Mouse (Mus musculus) heart, adult 11 months (tissue): Measurements from ENCODE around the gene Nek5.
A peak's percentile ranks its signal among the peaks of the same experiment; 100 is the strongest.

Experiments used
- DNase-seq: peaks from one replicate; pipeline ENCODE4 v3.0.0; 2022

The Nek5 gene

DNA sequence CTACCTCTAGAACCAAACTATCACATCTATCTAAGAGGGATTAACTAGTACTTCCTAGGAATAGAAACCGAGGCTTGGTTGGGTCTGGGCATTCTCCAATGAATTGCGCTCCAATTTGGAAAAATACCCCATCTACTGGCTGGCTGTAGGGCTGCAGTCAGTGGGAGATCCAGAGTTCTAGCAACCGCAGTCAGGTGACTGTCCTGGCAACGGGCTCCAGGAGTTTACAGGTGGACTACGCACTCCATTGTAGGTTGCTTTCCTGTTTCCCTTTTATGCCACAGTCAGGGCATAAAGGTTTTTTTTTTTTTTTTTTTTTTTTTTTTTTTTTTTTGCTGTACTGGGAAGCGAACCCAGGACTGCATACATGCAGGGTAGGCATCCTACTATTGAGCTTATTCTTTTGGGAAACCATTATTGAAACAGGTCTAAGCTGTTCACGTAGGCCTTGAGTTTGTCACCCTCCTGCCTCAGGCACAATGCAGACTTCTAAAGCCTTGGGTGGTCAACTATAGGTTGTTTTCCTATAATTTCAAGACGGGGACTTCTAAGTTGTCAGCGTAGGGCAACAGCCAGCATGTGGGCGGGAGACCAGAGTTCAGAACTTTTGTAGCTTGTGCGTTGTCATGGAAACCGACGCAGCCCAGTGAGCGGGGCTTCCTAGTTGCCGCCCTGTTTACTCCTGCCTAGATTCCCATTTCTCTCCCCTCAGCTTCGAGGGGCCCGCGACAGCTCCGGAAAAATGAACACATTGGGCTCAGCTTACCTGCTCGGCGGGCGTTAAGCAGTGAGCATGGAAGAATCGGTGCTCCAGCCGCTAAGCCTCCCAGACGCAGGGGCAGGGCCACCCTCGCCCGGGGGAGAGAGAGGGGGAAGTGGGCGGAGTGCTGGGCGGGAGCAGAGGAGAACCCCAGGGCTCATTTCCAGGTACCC lies at the start of gene Nek5:
Nek5 (minus strand) TSS at position 834 of the 933 bp plus-strand sequence.
- peak; percentile 92 for DNase-seq

DNA sequence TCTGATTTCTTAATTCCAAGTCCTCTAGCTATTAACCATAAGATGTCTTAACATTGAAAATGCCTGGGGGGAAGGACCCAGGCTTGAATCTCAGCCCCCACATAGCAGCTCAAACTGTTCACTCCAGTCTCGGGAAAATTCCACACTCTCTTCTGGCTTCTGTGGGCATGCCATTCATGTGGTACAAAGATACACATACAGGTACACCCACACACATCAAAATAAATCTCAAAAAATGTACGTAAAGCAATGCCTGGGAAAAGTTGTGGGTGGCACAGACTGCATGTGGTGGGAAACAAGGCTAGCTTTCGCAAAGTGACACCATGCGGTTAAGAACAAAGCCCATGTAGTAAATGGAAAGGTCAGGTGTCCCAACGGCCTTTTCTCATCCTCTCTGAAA lies 44.3 kb upstream of the Nek5 start:
- DNase-seq: no peak

DNA sequence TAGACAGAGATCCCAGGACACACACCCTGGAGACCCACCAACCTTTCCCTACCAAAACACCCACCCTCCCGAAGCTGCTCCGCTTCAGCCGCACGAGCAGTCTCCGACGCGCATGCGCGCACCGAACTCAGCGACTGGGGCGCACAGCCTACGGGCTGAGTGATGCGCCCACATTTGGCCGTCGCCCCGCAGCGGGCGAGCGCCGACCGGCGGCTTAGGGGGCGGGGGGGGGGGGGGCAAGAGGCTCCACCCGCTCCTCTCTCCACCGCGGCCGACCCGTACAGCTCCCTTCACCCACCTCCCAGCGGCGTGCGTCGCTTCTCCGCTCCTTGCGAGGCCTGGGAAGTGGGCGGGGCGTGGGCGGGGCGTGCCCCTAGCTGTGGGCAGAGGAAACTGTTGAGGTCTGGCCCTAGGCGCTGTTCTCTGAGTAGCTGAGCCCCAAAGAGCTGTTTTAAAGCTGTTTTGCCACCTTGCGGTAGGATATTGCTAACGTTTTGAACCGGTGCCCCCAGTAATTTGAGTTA lies 41.3 kb upstream of the Nek5 start, which contains the start of gene Nek3:
Nek3 (minus strand) TSS at position 356 of the 524 bp plus-strand sequence.
- peak; percentile 99 for DNase-seq

DNA sequence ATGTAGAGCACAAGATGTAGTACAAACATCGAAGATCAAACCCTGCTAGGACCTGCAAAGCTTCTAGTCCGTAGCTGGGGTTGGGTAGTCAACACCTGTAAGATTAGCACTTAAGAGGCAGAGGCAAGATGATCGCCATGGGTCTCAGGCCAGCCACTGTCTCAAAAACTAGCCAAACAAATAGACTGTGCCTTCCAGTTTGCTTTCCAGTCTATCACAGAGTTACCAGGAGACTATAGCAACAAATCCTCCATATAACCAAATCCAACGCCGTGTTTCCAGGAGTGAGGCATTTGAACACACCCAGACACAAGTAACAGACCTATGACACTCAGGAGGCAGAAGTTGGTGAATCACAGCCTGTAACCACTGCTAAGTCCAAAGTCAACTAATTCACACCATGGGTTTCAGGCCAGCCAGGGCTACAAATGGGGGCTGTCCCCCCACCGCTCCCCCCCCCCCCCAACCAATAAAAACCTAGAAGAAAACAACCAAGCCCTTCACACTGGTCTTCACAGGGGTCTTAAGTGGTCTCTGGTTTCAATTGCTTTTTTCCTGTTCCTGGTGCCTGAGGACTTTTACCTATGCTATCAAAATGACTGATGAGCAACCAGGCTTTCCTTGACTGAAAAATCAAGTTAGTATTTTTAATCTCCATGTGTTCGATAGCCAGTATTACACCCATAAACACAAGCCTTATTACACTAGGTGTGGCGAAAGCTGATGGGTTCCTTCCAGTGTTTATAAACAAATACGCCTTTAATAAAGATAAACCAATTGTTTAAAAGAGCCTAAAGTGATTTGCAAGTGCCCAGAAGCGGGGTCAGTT lies 40.6 kb upstream of the Nek5 start:
- DNase-seq: peak; percentile 63

DNA sequence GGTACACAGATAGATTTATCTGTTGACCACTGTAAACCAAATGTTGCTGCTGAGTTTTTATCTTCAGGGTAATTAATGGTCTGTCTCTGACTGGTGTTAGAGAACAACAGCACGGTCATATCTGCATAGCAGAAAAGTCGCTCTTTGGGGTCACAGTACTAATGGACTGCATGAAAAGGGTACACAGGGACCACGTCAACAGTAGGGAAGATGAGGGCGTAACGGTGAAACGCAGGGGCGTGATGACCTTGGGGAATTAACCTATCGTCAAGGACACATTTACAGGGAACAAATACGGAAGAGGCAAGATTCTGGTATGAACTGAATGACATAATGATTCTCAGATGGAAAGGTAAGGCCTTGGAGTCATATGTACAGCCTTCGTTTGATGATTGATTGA lies 39.6 kb upstream of the Nek5 start:
- DNase-seq: peak; percentile 64

DNA sequence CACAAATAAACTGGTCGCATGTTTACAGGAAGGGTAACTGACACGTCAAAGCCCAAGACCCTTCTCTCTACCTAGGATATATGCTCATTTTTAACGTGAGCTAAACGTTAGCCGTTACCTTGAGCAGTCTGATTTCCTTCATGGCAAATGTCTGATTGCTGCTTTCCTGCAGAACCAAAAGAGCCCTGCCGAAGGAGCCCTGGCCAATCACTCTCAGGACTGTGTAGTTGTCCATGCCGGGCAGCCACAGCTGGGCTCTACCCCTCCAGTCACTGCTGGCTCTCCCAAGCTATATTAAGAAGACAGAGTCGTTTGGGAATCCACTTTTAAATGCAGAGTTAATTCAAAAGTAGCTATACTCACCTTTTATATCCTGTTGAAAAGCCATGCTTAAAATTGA lies 37.4 kb upstream of the Nek5 start:
- DNase-seq: peak; percentile 70

DNA sequence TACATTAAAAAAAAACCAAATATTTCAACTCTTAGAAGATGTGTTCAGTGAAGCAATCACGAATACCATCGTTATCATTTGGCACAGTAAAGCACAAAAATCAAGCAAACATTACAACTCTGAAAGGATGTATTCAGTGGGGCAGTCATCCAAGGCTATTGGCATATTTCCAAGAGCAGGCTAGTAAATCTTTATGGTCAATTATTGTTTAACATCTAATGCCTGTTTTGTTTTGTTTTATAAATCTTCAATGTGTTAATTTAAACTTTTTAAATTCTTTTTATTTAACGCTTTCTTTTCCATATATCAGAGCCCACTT lies 25.5 kb upstream of the Nek5 start:
- DNase-seq: peak; percentile 4

DNA sequence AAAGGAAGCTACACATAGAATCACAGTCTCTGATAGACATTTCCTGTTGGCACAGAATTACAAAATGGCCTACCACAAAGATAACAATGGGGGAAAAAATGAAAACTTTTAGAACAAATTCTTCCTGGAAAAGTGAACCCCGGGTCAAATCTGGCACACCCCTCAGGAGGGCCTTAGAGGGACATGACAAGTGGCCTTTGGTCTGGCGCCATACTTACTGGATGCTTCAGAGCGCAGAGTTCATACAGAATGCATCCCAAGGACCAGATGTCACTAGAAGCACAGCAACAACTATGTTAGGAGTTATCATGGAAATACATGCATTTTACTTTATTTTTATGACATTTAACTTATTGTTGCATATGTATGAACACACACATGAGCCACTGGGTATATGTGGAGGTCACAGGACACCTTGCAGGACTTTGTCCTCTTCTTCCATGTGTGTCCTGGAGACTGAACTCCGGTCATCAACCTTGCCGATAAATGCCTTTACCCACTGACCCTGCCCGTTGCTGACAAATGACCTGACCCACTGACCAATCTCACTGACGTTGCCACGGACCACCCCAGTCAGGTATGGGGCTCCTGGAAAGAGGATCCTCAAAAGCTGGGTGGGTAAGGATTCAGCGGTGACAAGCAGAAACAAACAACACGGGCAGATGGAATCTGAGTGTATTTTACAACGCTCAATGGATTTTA lies 24.9 kb upstream of the Nek5 start:
- peak; percentile 46 for DNase-seq

DNA sequence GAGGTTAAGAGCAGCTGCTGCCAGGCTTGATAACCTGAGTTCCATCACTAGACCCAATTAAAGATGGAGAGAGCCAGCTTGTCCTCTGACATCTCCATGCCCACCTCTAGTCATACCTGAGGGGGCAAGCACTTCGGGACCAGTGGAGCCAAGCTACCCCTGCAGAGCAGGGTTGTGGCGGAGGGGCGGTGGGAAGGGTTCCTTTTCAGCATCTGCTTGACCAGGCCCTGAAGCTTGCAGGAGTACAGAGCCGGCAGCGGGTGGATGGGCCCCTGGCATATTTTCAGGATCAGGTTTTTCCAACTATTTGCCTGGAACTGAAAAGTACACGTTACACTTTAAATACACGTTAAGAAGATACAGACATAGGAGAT lies 23.5 kb upstream of the Nek5 start:
- peak; percentile 75 for DNase-seq

DNA sequence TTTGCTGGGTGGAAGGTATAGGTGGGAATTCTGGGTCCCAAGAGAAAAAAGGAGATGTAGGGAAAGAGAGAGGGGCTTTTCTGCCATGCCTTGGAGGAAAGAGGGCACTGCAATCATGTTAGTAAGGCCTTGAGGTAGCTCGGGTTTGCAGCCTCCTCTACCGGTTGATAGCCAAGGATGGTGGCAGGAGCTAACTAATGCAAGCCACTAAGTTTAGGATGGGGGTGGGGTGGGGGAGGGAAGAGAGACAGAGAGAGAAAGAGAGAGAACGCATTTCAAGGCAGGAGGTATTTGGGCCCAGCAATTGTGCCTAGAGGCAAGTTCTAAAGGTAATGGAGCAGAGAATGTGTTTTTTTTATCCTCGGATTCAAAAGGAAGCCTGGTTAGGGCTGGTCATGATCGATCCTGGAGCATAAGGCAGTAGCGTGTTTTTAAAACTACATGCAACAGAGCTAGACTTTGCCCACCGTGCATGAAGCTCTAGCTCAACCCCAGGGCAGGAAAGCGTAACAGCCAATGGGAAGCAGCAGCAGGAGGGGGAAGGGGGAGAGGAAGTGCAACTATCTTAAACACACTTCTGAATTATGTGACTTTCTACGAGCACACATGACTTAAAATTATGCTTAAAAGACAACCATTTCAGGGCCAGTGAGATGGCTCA lies 23.0 kb upstream of the Nek5 start:
- DNase-seq: peak; percentile 53

DNA sequence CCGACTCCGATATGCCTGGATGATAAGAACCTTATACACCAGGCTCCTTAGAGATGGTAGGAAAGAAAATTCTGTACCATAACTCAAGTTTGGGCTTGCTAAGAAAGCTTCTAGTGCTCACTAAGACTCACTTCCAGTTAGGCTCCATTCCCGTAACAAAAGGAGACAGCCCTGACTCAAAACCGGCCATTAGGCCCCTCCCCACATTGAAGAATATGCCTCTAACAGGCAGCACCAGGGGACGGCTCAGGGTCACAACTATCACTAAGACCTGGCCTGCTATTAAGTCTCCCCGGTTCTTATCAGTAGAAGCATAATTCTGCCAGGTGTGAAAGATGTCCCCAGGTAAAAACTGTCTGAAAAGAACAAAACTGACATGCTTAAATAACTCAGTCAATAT lies 21.0 kb upstream of the Nek5 start:
- peak; percentile 15 for DNase-seq

DNA sequence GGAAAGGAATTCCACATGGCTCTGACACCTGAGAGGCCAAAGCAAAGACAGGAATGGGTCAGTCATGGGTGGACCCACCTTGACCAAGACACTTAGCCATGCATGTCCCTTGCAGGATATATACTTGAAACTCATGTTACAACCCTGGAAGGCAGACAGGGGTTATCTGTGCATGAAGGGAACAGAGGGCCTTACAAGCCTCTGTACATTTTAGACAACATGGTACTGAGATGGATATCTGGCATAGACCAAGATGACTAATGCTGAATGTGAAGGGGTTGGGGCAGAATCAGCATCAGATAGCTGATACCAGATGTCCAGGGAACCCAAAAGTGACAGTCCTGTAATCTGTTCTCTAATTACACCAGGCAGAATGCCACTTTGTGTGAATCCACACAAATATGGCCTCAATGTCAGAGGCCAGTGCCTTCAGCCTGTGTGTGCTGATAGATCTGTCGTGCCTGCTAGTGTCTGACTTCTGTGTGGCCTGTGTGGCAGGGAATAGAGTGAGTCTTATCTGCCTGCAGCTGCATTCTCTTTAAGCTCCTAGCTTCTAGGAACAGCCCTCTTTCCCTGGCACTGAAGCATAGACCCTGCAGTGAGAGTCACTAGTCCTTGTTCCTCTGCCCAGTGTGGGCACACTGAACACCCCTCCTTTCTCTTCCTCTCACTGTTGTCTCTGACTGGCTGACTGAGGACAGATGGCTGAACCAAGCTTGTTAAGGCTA lies 19.1 kb upstream of the Nek5 start:
- DNase-seq: peak; percentile 39

DNA sequence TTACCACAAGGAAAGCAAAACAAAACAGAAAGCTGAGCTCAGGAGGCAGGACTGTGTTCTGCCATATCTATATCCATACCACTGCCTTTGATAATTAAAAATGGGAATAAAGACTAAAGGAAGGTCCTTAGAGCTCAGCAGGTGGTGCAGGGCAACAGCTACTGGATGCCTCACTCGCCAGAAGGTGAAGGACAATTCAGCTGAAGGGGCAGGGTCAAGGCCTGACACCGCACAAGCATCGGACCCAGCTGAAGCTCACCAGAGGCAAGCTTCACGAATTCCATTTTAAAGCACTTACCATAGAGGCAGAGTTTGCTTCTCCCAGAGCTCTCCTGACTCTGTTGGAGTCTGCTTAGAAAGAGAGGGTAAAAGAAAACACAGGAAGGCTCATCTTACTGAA lies 17.7 kb upstream of the Nek5 start:
- peak; percentile 16 for DNase-seq

DNA sequence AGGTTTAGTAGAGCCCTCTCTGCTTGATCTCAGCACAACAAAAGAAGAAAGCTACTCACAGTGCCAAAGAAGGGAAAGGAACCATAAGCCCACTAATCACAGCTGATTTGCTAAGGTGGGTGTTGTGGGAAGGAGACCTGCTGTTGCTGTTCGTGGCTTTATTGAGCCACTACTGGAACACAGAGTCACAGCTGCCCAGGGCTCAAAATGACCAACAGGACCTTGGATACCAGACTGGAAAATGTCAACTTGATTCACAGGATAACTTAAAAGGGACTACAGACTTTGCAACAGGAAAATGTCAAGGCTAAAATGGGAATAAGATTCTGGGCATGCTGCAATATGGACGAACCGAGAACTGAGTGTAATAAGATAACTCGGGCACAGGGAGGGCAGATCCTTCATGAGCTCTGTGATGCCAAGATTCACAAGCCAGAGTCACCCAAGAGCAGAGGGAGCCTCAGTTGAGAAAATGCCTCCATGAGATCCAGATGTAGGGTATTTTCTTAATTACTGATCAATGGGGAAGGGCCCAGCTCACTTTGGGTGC lies 17.1 kb upstream of the Nek5 start:
- DNase-seq: peak; percentile 55

DNA sequence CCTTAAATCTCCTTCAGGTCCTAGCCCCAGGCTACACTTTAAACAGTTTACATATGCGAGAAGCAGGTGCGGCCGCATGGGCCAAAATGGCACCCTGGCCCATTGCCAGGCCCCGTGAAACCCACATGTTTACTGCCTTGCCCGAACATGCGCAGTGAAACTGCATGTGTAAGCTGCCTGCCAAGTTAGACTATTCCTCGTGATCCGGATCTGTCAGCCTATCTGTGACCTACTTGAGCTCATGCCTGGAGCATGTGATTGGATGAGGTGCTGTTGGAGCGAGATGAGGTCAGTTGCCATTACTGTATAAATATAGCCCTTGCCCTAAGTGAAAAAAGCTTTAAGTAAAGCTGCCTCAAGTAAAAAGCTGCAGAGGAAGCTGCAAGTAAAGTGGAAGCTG lies 11.6 kb upstream of the Nek5 start:
- DNase-seq: peak; percentile 96

DNA sequence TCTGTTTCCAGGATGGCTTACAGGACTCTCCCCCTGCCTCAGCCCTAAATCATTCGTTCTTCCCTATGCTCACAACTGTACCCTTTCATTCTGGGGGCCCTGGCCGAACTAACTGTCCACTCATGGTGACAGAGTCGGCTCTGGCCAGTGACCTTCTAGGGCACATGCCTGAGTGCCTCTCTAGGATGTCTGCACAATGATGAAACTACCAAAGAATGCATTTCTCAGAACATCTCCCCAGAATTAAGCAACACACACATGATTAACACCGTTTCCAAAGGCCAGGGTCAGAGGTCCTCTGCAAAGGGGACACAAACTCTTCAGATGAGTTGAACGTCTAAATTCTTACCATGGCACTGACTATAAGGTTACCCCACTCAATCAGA lies 9.9 kb upstream of the Nek5 start:
- peak; percentile 28 for DNase-seq

DNA sequence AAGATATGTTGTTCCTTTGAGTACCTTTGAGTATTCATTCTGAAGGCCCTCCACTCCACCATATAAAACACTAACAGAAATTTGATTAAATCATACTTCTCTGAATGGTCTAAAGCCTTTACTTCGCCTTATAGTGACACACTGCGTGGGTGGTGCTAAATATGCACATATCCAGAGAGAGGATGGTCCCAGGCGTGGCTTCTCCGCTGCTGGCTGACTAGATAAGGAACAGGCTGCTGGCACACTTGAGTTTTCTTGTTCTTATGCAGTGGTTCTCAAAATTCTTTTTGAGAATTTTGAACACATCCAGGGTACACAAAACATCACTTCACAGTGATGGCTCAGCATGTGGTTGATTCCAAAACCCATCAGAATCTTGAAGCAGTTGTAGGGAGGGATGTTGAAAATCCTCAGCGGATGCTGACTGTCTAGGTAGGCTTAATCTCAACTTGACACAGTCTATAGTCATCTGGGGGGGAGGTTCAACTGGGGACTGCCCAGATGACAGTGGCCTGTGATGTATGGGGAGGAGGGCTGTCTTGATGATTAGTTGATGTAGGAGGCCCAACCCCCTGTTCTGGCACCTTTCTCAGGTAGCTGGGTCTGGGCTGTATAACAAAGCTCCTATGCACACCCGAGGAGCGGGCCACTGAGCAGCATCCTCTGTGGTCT lies 9.4 kb upstream of the Nek5 start:
- peak; percentile 82 for DNase-seq

DNA sequence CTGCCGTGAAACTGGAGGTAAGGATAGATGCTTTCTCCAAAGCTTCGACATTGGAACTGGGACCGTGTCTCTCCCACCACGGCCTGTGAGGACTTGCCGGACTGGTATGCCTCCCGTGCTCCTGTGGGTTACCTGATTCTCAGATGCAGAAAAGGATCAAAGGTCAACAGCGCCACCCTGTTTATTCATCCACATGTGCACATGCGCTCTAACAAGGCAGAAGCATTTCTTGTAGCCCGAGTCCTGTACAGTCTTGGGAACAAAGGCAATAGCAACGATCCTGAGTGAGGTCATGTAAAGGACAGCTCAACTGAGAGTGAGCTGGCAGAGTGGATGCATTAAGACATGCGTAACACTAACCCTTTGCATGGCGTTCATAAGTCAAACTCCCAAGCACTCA lies 7.2 kb upstream of the Nek5 start:
- DNase-seq: no peak

DNA sequence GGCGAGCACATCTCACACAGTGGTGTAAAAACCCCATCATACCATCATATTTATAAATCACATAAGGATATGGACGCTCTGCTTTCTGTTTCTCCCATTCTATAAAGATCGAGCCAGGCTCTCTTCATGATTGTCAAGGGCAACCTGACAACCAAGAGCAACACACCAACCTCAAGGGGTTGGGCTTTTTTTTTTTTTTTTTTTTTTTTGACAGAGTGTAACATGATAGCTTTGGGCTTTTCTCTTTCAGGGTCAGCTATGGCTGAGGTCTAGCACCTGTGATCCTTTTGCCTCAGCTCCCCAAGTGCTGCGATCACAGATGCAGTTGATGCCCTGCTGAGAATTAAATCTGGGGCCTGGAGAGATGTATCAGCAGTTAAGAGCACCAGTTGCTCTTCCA lies 17.8 kb downstream of the Nek5 start:
- DNase-seq: peak; percentile 12

DNA sequence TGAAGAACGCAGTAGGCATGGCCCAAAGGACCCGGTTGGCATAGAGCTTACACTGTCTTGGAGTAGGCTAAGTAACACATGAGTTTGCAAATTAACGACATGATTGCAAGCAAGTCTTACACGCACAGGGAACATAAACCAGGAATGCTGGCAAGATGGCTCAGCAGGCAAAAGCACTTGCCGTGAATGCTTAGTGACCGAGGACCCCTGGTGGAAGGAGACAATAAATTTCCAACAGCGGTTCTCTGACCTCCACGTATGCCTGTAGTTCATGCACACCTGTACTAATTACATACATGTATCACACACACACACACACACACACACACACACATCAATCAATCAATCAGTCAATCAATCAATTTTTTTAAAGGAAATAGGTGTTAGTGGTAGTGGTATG lies 33.3 kb downstream of the Nek5 start:
- DNase-seq: no peak

DNA sequence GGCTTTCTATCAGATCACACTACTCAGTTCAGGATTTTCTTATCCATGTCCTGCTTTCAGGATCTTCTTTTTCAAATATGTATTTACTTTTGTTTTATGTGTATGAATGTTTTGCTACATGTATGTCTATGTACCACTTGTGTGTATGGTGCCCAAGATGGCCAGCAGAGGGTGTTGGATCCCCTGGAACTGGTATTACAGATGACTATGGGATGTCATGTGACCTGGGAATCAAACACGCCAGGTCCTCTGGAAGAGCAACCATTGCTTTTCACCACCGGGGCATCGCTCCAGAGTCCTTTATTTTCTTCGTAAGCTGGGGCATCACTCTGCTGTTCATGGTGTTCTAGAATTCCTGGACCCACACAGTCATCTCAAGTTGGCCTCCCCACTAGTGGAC lies 35.6 kb downstream of the Nek5 start:
- DNase-seq: no peak
